Mouse (Mus musculus): ENCODE results near the gene Thbs3. TPM values are rescaled to one million over a fixed set of nuclear protein-coding genes. Genes with fewer than 3 reads are reported as not detected.

Thbs3 gene
- polyA plus RNA-seq, 1 experiment from 2014 or later: 17.5 TPM

GRCm38 (mm10) chr3:89259076-89259475 is 44.1 kb downstream of the Thbs3 start, which contains the start of gene Dpm3:
Gene Dpm3, plus strand, starts transcription at chr3:89259358.
- H3K4me3 ChIP-seq: no peak within 1 kb of the TSS
- H3K4me1 ChIP-seq (replicated peaks): no peaks in the 10 kb centered on the region
- no peaks in the 10 kb centered on the region for H3K36me3 ChIP-seq
- no peak for ATAC-seq (replicated peaks; ENCODE audit: insufficient number of reproducible peaks, insufficient read depth, low FRiP score, low read depth)
- no peak within 1 kb of the TSS for H3K4me2 ChIP-seq
- no peaks in the 10 kb centered on the region for H3K27me3 ChIP-seq
- H3K27ac ChIP-seq: no peak within 1 kb of the TSS
- H3K9me3 ChIP-seq (replicated peaks): no peaks in the 10 kb centered on the region
- no peak within 1 kb of the TSS for H3K9ac ChIP-seq
- WGBS: 39% methylated on average over 7 of the region's 7 CpGs

DNA sequence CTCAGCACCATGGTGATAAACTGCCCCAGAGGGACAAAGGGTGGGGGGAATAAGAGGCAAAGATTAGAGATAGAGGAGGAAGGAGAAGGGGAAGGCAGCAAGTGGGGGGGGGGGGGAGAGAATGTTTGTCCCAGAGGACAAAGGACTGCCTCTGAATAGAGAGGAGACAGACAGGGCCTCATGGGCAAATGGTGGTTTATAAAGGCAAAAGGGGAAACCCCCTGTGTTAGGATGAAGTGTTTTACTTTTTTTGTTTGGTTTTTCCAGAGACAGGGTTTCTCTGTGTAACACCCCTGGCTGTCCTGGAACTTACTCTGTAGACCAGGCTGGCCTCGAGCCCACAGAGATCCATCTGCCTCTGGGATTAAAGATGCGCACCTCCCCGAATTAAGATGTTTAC is 45.2 kb downstream of the Thbs3 start:
- Histone ChIP-seq H3K27ac (no peak overlapping the region), H3K27me3 (no peaks in the 10 kb centered on the region), H3K9me3 (replicated peaks) (no peaks in the 10 kb centered on the region), H3K9ac (no peak overlapping the region), H3K36me3 (no peaks in the 10 kb centered on the region), H3K4me1 (replicated peaks) (no peaks in the 10 kb centered on the region), H3K4me2 (no peak overlapping the region), H3K4me3 (no peak overlapping the region)
- no peak for ATAC-seq (replicated peaks; ENCODE audit: insufficient number of reproducible peaks, insufficient read depth, low FRiP score, low read depth)
- 73% methylated on average over 3 of the region's 3 CpGs for WGBS

GRCm38 (mm10) chr3:89262417-89262816 is 47.4 kb downstream of the Thbs3 start:
- peaks cover 9% of the 10 kb centered on the region for H3K4me1 ChIP-seq (replicated peaks)
- ATAC-seq (replicated peaks; ENCODE audit: insufficient number of reproducible peaks, insufficient read depth, low FRiP score, low read depth): no peak
- peak overlapping the region; percentile 57 for H3K27ac ChIP-seq
- no peak overlapping the region for H3K4me2 ChIP-seq
- H3K9me3 ChIP-seq (replicated peaks): no peaks in the 10 kb centered on the region
- H3K36me3 ChIP-seq: no peaks in the 10 kb centered on the region
- no peaks in the 10 kb centered on the region for H3K27me3 ChIP-seq
- 44% methylated on average over 10 of the region's 10 CpGs for WGBS
- H3K9ac ChIP-seq: no peak overlapping the region
- no peak overlapping the region for H3K4me3 ChIP-seq

DNA sequence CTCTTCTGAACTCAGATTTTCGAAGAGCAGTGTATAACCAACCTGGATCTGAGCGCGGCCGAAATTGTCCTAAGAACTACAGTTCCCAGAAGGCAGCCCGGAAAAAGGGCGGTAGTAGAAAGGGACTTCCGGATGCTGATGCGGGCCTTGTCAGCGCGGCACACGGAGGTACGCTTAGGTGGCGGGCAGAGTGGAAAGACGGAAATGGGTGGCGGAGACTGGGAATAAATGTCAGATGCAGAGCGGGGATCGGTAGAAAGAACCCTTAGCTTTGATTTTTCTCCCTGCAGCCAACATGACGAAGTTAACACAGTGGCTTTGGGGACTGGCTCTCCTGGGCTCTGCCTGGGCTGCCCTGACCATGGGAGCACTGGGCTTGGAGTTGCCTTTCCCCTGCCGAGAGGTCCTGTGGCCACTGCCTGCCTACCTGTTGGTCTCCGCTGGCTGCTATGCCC is 51.5 kb downstream of the Thbs3 start:
- Histone ChIP-seq H3K27ac (peak overlapping the region; percentile 60), H3K27me3 (no peaks in the 10 kb centered on the region), H3K9me3 (replicated peaks) (no peaks in the 10 kb centered on the region), H3K4me2 (peak overlapping the region; percentile 77), H3K4me1 (replicated peaks) (peaks cover 40% of the 10 kb centered on the region), H3K9ac (peak overlapping the region; percentile 71), H3K4me3 (peak overlapping the region; percentile 68), H3K36me3 (no peaks in the 10 kb centered on the region)
- under 1% methylated on average over 20 of the region's 20 CpGs for WGBS
- ATAC-seq (replicated peaks; ENCODE audit: insufficient number of reproducible peaks, insufficient read depth, low FRiP score, low read depth): peak; percentile 66; the same call in 1 of the 2 replicates

GRCm38 (mm10) chr3:89268916-89269315 is 53.9 kb downstream of the Thbs3 start:
- Histone ChIP-seq H3K4me1 (replicated peaks) (peaks cover 44% of the 10 kb centered on the region), H3K27ac (no peak overlapping the region), H3K27me3 (no peaks in the 10 kb centered on the region), H3K4me3 (no peak overlapping the region), H3K4me2 (peak overlapping the region; percentile 75; the same call in 1 of the 2 replicates), H3K9ac (no peak overlapping the region), H3K9me3 (replicated peaks) (no peaks in the 10 kb centered on the region), H3K36me3 (peaks cover 12% of the 10 kb centered on the region; the same call in 1 of the 2 replicates)
- no peak for ATAC-seq (replicated peaks; ENCODE audit: insufficient number of reproducible peaks, insufficient read depth, low FRiP score, low read depth)
- 68% methylated on average over 8 of the region's 8 CpGs for WGBS

- peaks cover 21% of the 10 kb centered on the region; the same call in 1 of the 2 replicates for H3K36me3 ChIP-seq
- 2% methylated on average over 39 of the region's 39 CpGs for WGBS
Measured at GRCm38 (mm10) chr3:89270051-89270755, 55.2 kb downstream of the Thbs3 start, which contains the start of gene Slc50a1. Gene Slc50a1, minus strand, starts transcription at chr3:89270570.

DNA sequence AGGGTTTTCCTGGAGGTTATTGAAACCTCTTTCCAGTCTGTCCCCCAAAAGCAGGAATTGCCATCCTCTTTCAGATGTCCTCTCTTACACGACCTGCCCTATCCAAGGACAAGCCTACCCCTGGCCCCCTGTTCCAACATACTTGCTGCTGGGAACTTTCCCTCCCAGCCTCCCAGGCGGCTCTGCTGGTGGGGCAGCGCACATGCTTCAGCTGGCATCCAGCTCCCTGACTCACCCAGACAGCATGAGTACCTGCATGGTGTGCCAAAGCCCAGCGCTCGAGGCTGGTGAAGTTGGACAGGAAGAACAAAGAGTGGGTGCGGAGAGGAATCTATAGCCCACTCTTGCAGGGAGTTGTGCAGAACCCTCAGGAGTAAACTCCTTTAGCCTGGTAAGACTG is 55.9 kb downstream of the Thbs3 start:
- no peak for ATAC-seq (replicated peaks; ENCODE audit: insufficient number of reproducible peaks, insufficient read depth, low FRiP score, low read depth)
- Histone ChIP-seq H3K9ac (peak overlapping the region; percentile 76), H3K27me3 (no peaks in the 10 kb centered on the region), H3K4me3 (peak overlapping the region; percentile 67; the same call in 1 of the 2 replicates), H3K4me2 (peak overlapping the region; percentile 75), H3K27ac (peak overlapping the region; percentile 90), H3K9me3 (replicated peaks) (no peaks in the 10 kb centered on the region), H3K4me1 (replicated peaks) (peaks cover 44% of the 10 kb centered on the region), H3K36me3 (peaks cover 28% of the 10 kb centered on the region)
- 54% methylated on average over 6 of the region's 6 CpGs for WGBS

More at GRCm38 (mm10) chr3:89270051-89270755, 55.2 kb downstream of the Thbs3 start, which contains the start of gene Slc50a1:
- Histone ChIP-seq H3K4me1 (replicated peaks) (peaks cover 44% of the 10 kb centered on the region), H3K9me3 (replicated peaks) (no peaks in the 10 kb centered on the region), H3K4me2 (peak within 1 kb of the TSS; percentile 75), H3K9ac (peak within 1 kb of the TSS; percentile 76), H3K4me3 (peak within 1 kb of the TSS; percentile 67), H3K27me3 (no peaks in the 10 kb centered on the region), H3K27ac (peak within 1 kb of the TSS; percentile 90)
- ATAC-seq (replicated peaks; ENCODE audit: insufficient number of reproducible peaks, insufficient read depth, low FRiP score, low read depth): peak; percentile 42

DNA sequence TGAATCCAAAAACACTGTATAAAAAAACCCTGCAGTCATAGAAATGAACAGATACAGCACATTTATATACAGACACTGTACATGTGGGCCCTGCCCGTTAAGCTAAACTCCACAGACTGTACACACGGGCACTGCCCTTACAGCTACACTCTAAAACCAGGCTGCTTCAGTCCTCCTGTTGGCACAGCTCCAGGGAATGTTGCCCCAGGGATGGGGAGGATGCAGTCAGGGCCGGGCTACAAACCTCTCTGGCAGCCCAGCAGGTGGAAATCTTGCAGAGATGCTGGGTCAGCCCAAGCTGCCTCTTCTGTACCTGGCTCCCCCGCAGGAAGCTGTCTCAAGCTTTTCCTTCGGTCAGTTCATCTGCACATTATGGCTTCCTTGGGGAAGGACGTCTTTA is 56.8 kb downstream of the Thbs3 start:
- no peak overlapping the region for H3K4me2 ChIP-seq
- ATAC-seq (replicated peaks; ENCODE audit: insufficient number of reproducible peaks, insufficient read depth, low FRiP score, low read depth): no peak
- H3K27me3 ChIP-seq: no peaks in the 10 kb centered on the region
- no peaks in the 10 kb centered on the region for H3K9me3 ChIP-seq (replicated peaks)
- no peak overlapping the region for H3K4me3 ChIP-seq
- peaks cover 31% of the 10 kb centered on the region for H3K36me3 ChIP-seq
- H3K27ac ChIP-seq: no peak overlapping the region
- no peak overlapping the region for H3K9ac ChIP-seq
- peaks cover 45% of the 10 kb centered on the region for H3K4me1 ChIP-seq (replicated peaks)
- WGBS: 50% methylated on average over 6 of the region's 6 CpGs

GRCm38 (mm10) chr3:89276061-89276460 is 61.1 kb downstream of the Thbs3 start:
- Histone ChIP-seq H3K36me3 (peaks cover 31% of the 10 kb centered on the region), H3K4me3 (no peak overlapping the region), H3K27me3 (no peaks in the 10 kb centered on the region), H3K9me3 (replicated peaks) (no peaks in the 10 kb centered on the region), H3K27ac (no peak overlapping the region), H3K9ac (no peak overlapping the region), H3K4me1 (replicated peaks) (peaks cover 49% of the 10 kb centered on the region), H3K4me2 (peak overlapping the region; percentile 98; the same call in 1 of the 2 replicates)
- ATAC-seq (replicated peaks; ENCODE audit: insufficient number of reproducible peaks, insufficient read depth, low FRiP score, low read depth): no peak
- WGBS: 88% methylated on average over 13 of the region's 13 CpGs

MicroRNAs within 50 kb of the gene (microRNA counts, 519-probe panel; counts per million panel counts)
- microRNA mmu-miR-92b: 1,124 counts per million, percentile 5 among the panel's probes with 10 or more counts

Small RNA genes lying within 50 kb of the gene (microRNA-seq; reads per million reads assigned to microRNA genes)
- gene Mir92b: 185 reads per million, percentile 58 among the genes with 10 or more reads in this experiment

Other genes starting within 250 kb of the Thbs3 start
- 7.5 and 12.6 TPM in 2 replicates for gene Rusc1, start 121.9 kb upstream of the Thbs3 start, polyA plus RNA-seq (2015; fragmentation: Nextera tagmentation; extraction: Ambion mirVana)
- 0.06 TPM in 1 of 2 replicates, not detected in the other for gene Gm43738, start 114.1 kb upstream of the Thbs3 start, polyA plus RNA-seq (2015; fragmentation: Nextera tagmentation; extraction: Ambion mirVana)
- 86.6 and 124 TPM in 2 replicates for gene Fdps, start 113.2 kb upstream of the Thbs3 start, polyA plus RNA-seq (2015; fragmentation: Nextera tagmentation; extraction: Ambion mirVana)
- gene Pklr, start 79.0 kb upstream of the Thbs3 start, polyA plus RNA-seq (2015; fragmentation: Nextera tagmentation; extraction: Ambion mirVana): 0.09 and 0.61 TPM in 2 replicates
- 0.52 and 1.1 TPM in 2 replicates for gene Hcn3, start 55.0 kb upstream of the Thbs3 start, polyA plus RNA-seq (2015; fragmentation: Nextera tagmentation; extraction: Ambion mirVana)
- 14.2 and 20.1 TPM in 2 replicates for gene Clk2, start 50.4 kb upstream of the Thbs3 start, polyA plus RNA-seq (2015; fragmentation: Nextera tagmentation; extraction: Ambion mirVana)
- gene Scamp3, start 37.7 kb upstream of the Thbs3 start, polyA plus RNA-seq (2015; fragmentation: Nextera tagmentation; extraction: Ambion mirVana): 70.9 and 92.8 TPM in 2 replicates
- gene Fam189b, start 32.0 kb upstream of the Thbs3 start, polyA plus RNA-seq (2015; fragmentation: Nextera tagmentation; extraction: Ambion mirVana): 10.5 and 19.2 TPM in 2 replicates
- gene Gba, start 12.3 kb upstream of the Thbs3 start, polyA plus RNA-seq (2015; fragmentation: Nextera tagmentation; extraction: Ambion mirVana): 27.3 and 34.7 TPM in 2 replicates
- 106 and 119 TPM in 2 replicates for gene Mtx1, start 11.9 kb downstream of the Thbs3 start, polyA plus RNA-seq (2015; fragmentation: Nextera tagmentation; extraction: Ambion mirVana)
- gene Muc1, start 13.9 kb downstream of the Thbs3 start, polyA plus RNA-seq (2015; fragmentation: Nextera tagmentation; extraction: Ambion mirVana): 1.6 and 7.0 TPM in 2 replicates
- gene Krtcap2, start 30.8 kb downstream of the Thbs3 start, polyA plus RNA-seq (2015; fragmentation: Nextera tagmentation; extraction: Ambion mirVana): 189 and 207 TPM in 2 replicates
- gene Trim46, start 31.1 kb downstream of the Thbs3 start, polyA plus RNA-seq (2015; fragmentation: Nextera tagmentation; extraction: Ambion mirVana): 0.79 and 2.2 TPM in 2 replicates
- 88.4 and 88.7 TPM in 2 replicates for gene Dpm3, start 44.2 kb downstream of the Thbs3 start, polyA plus RNA-seq (2015; fragmentation: Nextera tagmentation; extraction: Ambion mirVana)
- 44.5 and 49.5 TPM in 2 replicates for gene Slc50a1, start 55.4 kb downstream of the Thbs3 start, polyA plus RNA-seq (2015; fragmentation: Nextera tagmentation; extraction: Ambion mirVana)
- 35.0 and 39.9 TPM in 2 replicates for gene Efna1, start 66.0 kb downstream of the Thbs3 start, polyA plus RNA-seq (2015; fragmentation: Nextera tagmentation; extraction: Ambion mirVana)
- gene Efna3, start 107.8 kb downstream of the Thbs3 start, polyA plus RNA-seq (2015; fragmentation: Nextera tagmentation; extraction: Ambion mirVana): 0.73 and 2.7 TPM in 2 replicates
- gene Efna4, start 122.8 kb downstream of the Thbs3 start, polyA plus RNA-seq (2015; fragmentation: Nextera tagmentation; extraction: Ambion mirVana): 6.0 and 8.1 TPM in 2 replicates
- gene Adam15, start 134.8 kb downstream of the Thbs3 start, polyA plus RNA-seq (2015; fragmentation: Nextera tagmentation; extraction: Ambion mirVana): 59.8 and 71.2 TPM in 2 replicates
- gene Dcst2, start 146.8 kb downstream of the Thbs3 start, polyA plus RNA-seq (2015; fragmentation: Nextera tagmentation; extraction: Ambion mirVana): not detected in 2 replicates
- gene Dcst1, start 150.1 kb downstream of the Thbs3 start, polyA plus RNA-seq (2015; fragmentation: Nextera tagmentation; extraction: Ambion mirVana): 0.06 and 0.18 TPM in 2 replicates
- 2.3 and 3.0 TPM in 2 replicates for gene Zbtb7b, start 179.6 kb downstream of the Thbs3 start, polyA plus RNA-seq (2015; fragmentation: Nextera tagmentation; extraction: Ambion mirVana)
- gene Lenep, start 187.6 kb downstream of the Thbs3 start, polyA plus RNA-seq (2015; fragmentation: Nextera tagmentation; extraction: Ambion mirVana): 1.7 TPM in 1 of 2 replicates, not detected in the other
- gene Flad1, start 196.7 kb downstream of the Thbs3 start, polyA plus RNA-seq (2015; fragmentation: Nextera tagmentation; extraction: Ambion mirVana): 34.0 and 35.1 TPM in 2 replicates
- 266 and 291 TPM in 2 replicates for gene Cks1b, start 203.2 kb downstream of the Thbs3 start, polyA plus RNA-seq (2015; fragmentation: Nextera tagmentation; extraction: Ambion mirVana)
- 60.6 and 79.9 TPM in 2 replicates for gene Shc1, start 203.3 kb downstream of the Thbs3 start, polyA plus RNA-seq (2015; fragmentation: Nextera tagmentation; extraction: Ambion mirVana)
- gene Pygo2, start 215.0 kb downstream of the Thbs3 start, polyA plus RNA-seq (2015; fragmentation: Nextera tagmentation; extraction: Ambion mirVana): 21.1 and 28.1 TPM in 2 replicates
- gene Pbxip1, start 221.5 kb downstream of the Thbs3 start, polyA plus RNA-seq (2015; fragmentation: Nextera tagmentation; extraction: Ambion mirVana): 62.4 and 64.7 TPM in 2 replicates
- 47.2 and 52.1 TPM in 2 replicates for gene Pmvk, start 239.4 kb downstream of the Thbs3 start, polyA plus RNA-seq (2015; fragmentation: Nextera tagmentation; extraction: Ambion mirVana)

All from heart, embryonic 15.5 days (tissue).